Mouse (Mus musculus) layer of hippocampus, postnatal 10 days (tissue): ENCODE data around the gene Neurl1a. TPM values are rescaled to one million over a fixed set of nuclear protein-coding genes. Genes with fewer than 3 reads are reported as not detected.

Source experiments
- DNase-seq, 2 experiments: peaks; one replicate each; pipeline ENCODE4 v3.0.0; 2021; ENCODE audit warnings: low spot score in 2 of 2
- total RNA-seq, 2 experiments: library from RNA; stranded (reverse); gene quantifications; 2 replicates each; pipeline ENCODE4 v1.2.3; 2021

Neurl1a gene
- total RNA-seq, 2 experiments from 2014 or later, result 112 to 133 TPM

DNA sequence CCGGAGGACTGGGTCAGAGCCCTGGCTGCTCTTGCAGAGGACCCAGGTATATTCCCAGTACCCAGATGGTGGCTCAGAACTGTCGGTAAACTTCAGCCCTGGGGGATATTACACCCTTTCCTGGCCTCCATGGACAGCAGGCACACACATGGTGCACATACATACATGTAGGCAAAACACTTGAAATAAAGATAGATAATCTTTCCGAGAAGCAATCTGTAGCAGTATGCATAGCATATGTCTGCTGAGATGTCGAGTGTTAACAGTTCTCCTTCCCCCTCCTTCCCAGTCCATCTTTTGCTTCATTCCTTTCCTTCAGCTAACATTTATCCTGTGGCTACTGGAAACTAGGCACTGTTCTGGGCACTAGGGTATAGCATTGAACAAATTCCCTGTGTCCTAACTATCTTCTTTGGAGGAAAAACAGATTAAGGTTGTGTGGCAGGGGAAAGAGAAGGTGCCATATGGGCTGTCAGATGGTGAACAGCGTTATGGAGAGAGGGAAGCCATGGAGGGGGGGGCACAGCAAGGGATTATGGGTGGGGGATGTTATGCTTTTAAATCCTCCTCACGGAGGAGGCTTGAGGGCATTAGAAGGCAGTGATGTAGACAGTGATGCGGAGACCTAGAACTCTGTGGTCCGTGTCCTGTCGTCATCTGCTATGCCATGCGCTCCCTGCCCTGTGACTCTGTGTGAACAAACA lies 33.1 kb downstream of the Neurl1a start:
- peak in 1 of 2 experiments; percentile 46 for DNase-seq

DNA sequence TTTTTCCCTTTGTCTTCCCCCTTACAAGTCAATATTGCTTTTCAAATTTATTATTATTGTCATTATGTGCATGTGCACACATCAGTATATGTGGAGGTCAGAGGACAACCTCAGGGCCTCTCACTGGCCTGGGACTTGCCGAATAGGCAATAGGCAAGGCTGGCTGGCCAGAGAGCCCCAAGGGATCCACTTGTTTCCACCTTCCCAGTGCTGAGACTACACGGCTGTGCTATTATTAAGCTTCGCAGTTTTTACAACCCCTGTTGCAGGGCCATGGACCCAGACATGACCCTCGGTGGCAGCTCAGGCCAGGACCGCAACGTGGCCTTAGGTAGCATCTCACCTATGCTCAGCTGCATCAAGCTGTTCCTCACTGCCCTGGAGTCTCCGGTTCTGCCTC lies 33.8 kb downstream of the Neurl1a start:
- DNase-seq, result no peak

DNA sequence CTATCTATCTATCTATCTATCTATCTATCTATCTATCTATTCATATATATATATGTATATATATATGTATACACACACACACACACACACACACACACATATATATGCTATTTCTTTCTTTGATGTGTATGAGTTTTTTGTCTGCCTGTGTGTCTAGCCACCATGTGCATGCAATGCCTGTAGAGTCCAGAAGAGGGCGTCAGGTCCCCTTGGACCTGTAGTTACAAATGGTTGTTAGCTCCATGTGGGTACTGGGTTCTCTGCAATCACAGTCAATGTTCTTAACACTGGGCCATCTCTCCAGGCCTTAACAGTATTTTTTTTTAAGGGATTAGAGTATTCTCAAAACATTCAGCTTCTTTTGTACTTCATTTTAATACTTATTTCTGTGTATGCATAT lies 34.9 kb downstream of the Neurl1a start:
- DNase-seq, result no peak

DNA sequence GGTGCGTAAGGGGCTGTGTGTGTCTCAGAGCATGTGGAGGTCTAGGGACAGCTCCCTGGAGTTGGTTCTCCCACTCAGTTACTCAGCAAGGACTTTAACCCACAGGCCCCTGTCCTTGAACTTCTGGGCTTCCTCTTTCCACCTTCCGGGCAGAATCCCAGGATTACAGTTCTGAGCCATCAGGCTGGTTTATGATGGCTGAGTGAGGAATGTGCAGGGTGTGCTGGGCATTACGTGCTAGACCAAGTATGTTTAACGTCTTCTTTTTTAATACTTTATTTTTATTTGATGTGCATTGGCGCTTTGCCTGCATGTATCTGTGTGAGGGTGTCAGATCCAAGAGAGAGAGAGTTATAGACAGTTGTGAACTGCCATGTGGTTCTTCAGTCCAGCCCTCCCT lies 38.1 kb downstream of the Neurl1a start:
- no peak for DNase-seq

DNA sequence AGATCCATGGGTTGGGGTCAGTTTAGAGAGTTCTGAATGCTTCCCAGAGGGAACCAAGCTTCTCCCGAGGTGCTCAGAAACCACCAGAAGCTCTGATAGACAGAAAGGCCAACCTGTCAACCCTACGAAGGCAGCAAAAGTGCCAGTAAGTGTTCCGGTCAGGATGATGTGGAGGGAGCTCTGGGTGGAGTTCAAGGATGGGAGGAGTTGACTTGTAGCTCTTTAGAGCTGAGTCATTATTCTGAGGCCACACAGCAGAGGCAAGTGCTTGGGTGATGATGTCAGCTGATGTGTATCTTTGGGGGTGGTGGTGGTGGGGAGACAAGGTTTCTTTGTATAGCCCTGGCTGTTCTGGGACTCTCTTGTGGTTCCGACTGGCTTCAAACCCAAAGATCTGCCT lies 41.0 kb downstream of the Neurl1a start:
- no peak for DNase-seq

DNA sequence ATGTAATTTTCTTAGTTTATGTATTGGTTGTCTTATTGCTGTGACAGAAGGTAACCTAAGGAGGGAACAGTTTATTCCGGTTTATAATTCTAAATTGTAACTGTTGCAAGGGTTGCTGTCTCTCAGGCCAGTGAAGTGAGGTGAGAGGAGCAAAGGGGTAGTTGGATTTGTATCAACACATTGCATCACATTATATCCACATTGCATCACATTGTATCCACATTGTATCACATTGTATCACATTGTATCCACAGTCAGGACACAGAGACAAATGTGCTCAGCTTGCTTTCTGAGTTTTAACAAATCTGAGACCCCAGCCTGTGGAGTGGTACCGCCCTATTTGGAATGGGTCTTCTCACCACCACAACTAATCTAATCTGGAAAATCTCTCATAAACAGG lies 41.6 kb downstream of the Neurl1a start:
- no peak for DNase-seq

DNA sequence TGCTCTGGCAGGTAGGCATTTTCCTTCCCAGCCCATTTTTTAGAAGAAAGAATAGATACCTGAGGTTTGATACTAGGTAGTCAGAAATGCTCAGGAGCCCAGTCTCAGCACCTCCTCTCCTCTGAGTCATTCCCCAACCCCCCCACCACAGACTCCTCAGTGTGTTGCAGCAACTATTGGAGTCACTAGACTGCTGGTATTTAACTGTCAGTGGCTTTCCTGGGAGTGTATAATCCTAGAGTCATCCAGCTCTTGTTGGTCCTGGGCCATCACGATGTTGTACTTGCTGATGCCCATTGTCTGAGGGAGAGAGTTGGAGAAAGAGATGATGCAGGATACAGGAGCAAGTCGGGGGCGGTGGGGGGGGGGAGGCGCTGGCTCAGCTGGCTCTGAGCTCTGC lies 42.4 kb downstream of the Neurl1a start:
- DNase-seq, result no peak

DNA sequence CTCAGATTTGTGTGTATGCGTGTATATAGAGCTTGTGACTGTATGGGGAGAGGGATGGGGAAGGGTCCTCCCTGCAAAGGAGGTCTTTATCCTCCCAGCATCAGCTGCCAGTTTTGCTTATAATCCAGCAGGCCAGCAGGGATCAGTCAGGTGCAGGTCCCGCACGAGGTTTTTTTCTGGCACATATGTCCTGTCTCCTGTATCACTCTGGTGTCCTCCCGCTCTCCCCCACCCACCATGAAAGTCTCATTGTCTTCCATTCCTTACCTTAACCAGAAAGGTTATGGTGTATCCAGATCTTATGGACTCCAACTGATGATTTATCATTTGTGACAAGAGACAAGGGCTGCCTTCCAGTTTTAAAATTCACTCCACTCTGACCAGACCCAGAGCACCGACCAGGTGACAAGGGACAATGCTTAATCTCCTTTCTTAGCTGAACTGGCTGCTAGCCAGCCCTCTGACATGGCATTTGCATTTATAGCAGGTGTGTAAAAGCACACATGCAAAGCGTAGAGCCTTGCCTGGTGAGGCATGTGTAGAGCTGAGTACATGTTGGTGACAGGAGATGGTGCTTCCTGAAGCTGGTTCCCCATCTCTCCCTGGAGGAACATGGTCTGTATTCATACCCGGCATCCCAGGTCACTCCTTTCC lies 43.0 kb downstream of the Neurl1a start:
- no peak for DNase-seq

DNA sequence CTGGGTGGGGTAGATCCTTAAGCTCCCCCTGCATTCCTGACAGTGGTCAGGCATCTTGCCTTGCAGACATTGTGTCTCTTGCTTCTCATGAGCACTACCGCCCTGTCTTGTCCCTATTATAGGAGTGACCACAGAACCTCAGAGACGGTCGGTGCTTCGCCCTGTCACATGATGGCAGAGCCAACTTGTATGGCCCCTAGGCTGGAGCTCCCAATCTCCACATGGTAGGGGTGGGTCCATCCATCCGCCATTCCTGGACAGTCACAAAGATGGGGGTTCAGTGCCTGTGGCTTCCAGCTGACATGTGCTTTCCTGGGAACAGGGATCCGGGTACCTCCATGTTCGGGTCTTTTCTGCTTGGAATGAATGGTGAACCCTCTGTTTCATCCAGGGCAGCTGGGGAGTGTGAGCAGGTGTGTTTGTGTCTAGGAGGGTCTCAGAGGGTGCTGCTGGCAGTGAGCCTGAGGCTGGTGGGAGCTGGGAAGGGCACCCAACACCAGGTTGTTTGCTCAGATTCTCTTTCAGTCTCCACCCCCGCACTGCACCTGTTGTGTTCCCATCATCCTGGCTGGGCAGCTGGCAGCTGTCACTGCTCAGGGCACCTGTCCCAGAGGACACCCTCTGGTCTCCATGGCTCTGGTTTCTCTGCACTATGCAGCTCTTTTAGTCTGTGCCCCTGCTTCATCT lies 43.7 kb downstream of the Neurl1a start:
- peak; percentile 69 to 70 for DNase-seq

DNA sequence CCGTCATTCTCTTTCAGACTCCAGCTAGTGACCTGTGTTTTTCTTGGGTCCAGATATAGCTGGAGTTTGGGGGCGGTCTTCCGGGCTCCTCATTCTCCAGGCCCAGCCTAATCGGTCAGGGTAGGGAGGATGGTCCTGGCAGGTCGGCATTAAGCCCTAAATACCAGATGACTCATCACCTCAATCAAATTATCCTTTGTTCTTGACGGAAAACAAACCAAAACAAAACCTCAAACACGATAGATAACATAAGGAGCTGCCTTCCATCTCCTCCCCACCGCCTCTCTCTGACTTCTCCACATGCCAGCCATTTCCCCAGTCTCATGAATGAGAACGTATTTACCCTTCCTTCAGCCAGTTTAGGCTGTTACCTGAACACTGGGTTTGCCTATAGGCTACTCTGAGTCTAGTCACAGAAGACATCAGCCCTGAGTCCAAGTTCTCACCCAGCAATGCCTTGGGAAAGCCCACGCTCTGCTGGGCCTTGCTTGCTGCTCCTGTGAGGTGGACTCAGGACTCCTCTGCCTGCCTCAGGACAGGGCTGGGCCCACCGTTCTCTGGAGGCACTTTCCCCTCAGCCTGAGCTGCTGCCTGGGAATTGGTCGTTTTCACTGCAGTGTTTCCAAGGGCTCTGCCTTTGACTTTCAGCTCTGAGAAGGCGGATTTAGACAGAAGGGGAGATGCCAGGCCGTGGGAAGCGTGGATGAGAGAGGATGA lies 44.4 kb downstream of the Neurl1a start:
- DNase-seq, result no peak

DNA sequence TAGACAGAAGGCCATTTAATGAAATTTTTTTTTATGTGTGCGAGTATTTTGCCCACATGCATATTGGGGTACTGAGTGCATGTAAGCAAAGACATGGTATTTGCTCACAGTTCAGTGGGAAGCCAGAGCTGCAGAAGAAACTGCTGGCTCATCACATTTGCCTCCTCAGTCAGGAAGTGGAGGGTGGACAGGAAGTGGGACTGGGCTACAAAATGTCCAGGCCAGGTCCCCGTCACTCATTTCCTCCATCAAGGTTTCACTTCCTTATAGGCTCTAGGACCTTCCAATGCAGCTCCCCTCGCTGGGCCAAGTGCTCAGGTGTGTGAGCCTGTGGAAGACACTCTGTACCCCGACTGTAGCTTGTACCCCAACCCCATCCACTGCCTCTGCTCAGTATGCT lies 46.1 kb downstream of the Neurl1a start:
- no peak for DNase-seq

DNA sequence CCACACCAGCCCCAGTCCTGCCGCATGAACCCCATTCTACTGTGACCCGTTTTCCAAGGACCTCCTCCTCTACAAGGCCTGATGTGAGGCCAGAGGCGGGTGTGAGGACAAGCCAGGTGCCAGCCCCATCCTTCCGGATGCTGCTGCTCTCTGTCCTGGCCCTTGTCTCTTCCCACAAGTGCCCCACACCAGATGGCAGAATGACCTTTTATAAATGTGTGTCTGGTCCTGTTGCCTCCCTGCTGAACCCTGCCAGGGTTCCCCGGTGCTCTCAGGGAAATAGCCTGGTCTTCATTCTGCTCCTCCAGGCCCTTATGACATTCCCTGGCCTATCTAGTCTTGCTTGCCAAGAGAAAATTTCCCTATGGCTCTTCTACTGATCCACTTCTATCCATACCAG lies 47.2 kb downstream of the Neurl1a start:
- DNase-seq, result no peak

DNA sequence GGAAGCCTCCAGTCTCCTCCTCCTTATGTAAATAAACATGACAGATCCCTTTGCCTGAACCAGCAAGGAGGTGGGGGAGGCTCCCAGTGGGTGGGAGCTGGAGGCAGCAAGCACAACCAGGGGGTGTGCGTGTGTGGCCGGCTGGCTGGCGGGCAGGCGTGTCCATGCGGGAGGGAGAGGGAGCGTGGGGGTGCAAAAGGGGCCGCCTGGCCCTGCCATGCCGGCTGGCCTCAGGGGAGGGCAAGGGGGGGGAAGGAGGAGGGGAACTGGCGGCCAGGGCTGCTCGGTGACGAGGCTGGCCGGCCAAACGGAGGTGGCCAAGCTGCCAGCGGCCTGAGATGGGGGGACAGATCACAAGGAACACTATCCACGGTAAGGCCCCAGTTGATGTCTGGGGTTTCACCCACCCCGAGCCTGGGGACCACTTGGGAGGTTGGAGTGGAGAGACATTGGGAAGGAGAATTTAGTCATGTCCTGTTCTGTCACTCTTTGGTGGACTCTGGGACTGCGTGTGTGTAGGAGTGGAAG lies 50.2 kb downstream of the Neurl1a start:
- peak in 1 of 2 experiments; percentile 48 for DNase-seq

DNA sequence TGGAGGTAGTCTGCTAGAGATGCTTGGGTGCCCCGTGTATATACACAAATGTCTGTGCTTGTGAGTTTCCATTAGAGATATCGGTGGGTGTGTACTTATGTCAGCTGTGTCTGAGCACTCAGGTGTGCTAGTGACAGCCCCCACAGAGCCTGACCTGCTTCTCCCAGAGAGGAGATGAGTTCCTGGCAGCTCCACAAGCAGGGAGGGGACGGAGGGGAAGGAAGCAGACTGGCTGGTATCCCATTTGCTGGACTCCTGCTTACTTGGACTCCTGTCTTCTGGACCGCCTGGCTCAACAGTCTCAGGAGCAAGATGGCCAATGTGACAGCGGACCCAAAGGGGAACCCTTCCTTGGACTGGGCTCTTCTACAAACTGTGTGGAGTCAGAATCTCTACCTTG lies 50.8 kb downstream of the Neurl1a start:
- DNase-seq, result no peak

DNA sequence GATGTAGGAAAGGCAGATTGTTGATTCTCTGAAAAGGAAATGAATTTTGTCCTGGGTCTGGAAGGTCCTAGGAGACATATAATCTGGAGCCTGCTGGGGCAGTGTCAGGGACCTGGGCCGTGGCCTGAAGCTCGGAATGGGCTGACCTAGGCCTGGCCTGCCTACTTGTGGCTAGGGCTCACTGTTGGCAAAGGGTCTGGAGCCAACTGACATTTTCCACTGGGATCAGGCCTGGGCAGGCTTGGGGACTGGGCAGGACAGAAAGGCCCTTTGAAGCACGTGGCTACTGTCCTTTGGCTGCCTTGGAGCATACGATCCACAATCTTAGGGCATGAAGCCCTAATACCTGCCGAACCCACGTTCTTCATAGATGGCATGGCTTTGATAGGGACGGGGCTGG lies 51.5 kb downstream of the Neurl1a start:
- no peak for DNase-seq

DNA sequence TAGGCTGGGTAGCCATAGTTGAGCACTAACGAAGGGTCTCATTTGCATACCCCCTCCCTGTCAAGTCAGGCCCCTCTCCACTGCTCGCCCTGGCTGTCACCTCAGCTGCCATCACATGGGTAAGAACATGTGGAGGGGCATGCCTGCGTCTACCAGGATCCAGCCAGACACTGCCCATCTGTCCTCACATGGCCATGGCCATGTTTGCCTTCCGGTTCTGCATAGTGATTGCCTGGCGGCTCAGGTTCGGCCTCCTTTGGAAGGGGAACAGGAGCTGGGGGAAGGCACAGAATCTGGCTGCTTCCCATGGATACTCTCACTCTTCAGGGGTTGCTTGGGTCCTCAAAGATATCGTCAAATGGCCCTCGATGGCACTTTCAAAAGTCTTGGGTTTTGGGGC lies 52.1 kb downstream of the Neurl1a start:
- DNase-seq, result no peak

DNA sequence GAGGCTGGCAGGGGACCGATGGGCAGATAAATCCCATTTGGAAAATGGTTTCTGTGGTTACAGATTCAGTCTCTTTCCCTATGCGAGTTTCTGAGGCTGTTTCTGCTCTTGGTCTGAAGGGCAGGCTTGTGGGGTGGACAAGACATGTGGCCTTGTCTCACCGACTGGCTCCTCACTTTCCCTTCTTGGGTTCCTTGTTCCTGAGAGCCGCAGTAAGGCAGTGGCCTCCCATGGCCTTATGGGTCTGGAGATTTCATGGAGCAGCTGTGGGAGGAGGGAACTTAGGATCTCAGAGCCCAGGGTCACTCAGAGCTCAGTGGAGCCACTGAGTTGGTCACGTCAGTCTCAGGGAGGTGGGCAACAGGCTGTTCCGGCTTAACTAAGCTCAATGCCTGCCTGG lies 52.8 kb downstream of the Neurl1a start:
- no peak for DNase-seq

DNA sequence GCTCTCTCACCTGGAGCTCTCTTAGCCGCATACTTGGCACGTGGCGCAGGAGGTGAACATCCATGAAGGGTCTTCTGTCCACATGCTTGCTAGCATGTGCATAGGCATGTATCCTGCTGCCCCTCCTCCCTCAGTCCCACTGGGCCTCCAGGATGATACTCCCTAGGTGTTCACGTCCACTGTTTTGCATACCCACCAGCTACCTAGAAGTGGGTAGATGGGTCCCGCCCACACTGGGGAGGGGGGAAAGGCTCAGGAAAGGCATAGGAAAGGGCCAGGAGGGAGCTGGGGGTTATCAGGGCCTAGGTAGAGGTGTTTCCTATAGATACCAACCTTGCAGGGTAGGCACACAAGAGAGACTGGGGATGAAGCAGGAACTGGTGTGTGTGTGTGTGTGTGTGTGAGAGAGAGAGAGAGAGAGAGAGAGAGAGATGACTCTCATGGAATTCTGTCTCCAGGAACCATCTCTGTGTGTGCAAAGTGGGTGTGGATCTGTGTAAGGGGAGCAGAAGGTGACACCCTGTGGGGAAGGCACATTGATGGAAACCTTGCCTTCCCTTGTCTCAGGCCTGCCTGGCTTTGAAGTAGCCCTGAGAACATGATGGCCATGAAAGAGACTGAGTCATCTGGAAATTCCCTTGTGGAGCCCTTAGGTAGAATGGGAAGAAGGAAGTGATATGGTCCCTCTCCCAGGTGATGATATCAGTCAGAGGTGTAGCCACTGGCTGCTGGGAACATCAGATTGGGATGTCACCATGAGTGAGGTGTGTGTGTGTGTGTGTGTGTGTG lies 53.7 kb downstream of the Neurl1a start:
- DNase-seq, result no peak

DNA sequence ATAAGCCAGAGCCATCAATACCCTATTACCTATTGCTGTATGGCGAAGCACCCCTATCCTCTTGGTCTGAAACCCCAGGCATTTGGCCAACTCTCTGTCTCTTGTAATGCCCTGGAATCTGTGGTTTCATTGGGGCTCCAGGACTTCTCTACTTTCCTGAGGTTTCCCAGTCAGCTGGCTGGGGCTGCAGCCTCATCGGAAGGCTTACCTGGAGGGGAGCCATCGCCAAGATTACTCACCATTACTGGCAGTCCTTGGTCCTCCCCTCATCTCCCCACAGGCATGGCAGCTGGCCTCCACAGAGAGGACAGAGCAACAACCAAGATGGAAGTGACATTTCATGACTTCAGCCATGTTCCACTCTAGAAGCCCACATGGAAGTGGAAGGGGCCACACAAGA lies 54.5 kb downstream of the Neurl1a start:
- DNase-seq, result no peak

DNA sequence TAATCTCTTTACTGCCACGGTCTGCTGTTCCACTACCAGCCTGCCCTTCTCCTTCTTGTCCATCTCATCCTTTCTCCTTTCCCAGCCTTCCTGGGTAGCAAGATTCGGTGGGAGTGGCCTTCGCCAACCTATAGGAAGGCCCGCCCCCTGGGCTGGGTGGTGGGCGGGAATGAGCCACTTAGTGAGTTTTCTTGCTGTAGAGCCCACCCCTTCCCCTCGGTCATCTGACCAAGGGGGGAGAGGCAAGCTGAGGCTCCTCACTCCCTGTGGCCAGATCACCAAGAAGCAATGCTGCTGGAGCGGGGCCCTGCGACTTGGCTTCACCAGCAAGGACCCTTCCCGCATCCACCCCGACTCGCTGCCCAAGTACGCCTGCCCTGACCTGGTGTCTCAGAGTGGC lies 61.5 kb downstream of the Neurl1a start:
- DNase-seq, result no peak

DNA sequence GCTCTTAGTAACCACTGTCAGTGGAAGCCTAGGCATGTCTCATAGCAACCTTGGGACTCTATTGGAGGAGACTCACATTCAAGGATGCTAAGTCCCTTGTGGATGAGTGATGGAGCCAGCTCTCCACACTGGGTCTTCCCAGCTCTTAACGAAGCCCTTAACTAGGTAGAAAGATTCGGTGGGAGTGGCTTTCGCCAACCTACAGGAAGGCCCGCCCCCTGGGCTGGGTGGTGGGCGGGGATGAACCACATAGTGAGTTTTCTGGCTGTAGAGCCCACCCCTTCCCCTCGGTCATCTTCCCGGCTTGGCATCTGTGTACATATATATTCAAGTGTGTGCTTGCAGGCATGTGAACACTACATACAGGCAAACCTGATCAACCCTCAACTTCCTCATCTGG lies 62.3 kb downstream of the Neurl1a start:
- DNase-seq, result no peak
